In genomic region chr11:87240833-87241215, GRCm38 (mm10) we compare ENCODE assay signal across 19 mouse cellular contexts.
DNase-seq lines count a peak whose midpoint lies in the region; ATAC-seq and TF ChIP-seq lines count a peak whose summit lies in the region.
"Had no signal": no experiment of that assay in that cellular context is flagged by ENCODE, and none has a peak within 500 bp of the region (broad histone marks: within the 10 kb centered on the region; RNA-seq: fewer than 3 reads in every experiment).

No protein-coding gene starts in this region.

- no peak for TF ChIP-seq POLR2A in heart, adult 2 months (IDR thresholded peaks at IDR 0.05; ENCODE audit: insufficient read depth, low read depth, low read length)

- peaks cover 5% of the 10 kb centered on the region; the same call in 1 of the 2 replicates for H3K36me3 ChIP-seq in heart, postnatal 0 days (replicated peaks; ENCODE audit: control insufficient read depth, insufficient read depth, low read length)
- no peaks in the 10 kb centered on the region; the same call in 1 of the 2 replicates for H3K36me3 ChIP-seq in heart, adult 2 months (ENCODE audit: control insufficient read depth, insufficient read depth, low read length)
- H3K36me3 ChIP-seq in megakaryocyte, embryonic 14.5 days (replicated peaks; ENCODE audit: low read length) = peaks cover 51% of the 10 kb centered on the region

- H3K9ac ChIP-seq in heart, postnatal 0 days (replicated peaks; ENCODE audit: low read depth, low read length) = no peak overlapping the region
- no peak overlapping the region for H3K9ac ChIP-seq in heart, adult 2 months (ENCODE audit: low read depth, low read length)

- H3K4me1 ChIP-seq in heart, postnatal 0 days (ENCODE audit: control insufficient read depth, insufficient read depth) = peaks cover 35% of the 10 kb centered on the region
- H3K4me1 ChIP-seq in heart, adult 2 months (ENCODE audit: control insufficient read depth, insufficient read depth, low read length) = no peaks in the 10 kb centered on the region
- H3K4me1 ChIP-seq in megakaryocyte, embryonic 14.5 days = peaks cover 25% of the 10 kb centered on the region

- intact Hi-C loops in heart, adult 2 months (cut with DNase I) = no loop called here

- H3K79me2 ChIP-seq in heart, adult 2 months (replicated peaks; ENCODE audit: control insufficient read depth, insufficient read depth, low read length) = no peaks in the 10 kb centered on the region

- H3K4me3 ChIP-seq in heart, postnatal 0 days (ENCODE audit: low read depth, low read length) = no peak overlapping the region
- H3K4me3 ChIP-seq in heart, adult 2 months = no peak overlapping the region
- H3K4me3 ChIP-seq in megakaryocyte, embryonic 14.5 days (replicated peaks) = peak overlapping the region; percentile 42
- H3K4me3 ChIP-seq: embryonic facial prominence, embryonic 10.5 days had no signal

- peak; percentile 58 for ATAC-seq in heart, postnatal 0 days (ENCODE audit: insufficient read depth, low read depth)
- ATAC-seq in megakaryocyte, adult 5-6 weeks (ENCODE audit: poor library complexity, severe bottlenecking) = no peak
- ATAC-seq in CD4-positive, CD25-positive, alpha-beta regulatory T cell, adult 4 months = no peak
- ATAC-seq: hindbrain, embryonic 16.5 days; intestine, embryonic 16.5 days; lung, postnatal 0 days; midbrain, embryonic 16.5 days had no signal

- 50% methylated on average over 4 of the region's 4 CpGs for WGBS in heart, postnatal 0 days
- 63% methylated on average over 4 of the region's 4 CpGs for WGBS in heart, adult 2 months

- H3K27ac ChIP-seq in heart, postnatal 0 days (ENCODE audit: low read depth) = peak overlapping the region; percentile 68
- no peak overlapping the region for H3K27ac ChIP-seq in heart, adult 2 months
- H3K27ac ChIP-seq: embryonic facial prominence, embryonic 10.5 days had no signal

- no peak for TF ChIP-seq CTCF in heart, postnatal 0 days (IDR thresholded peaks at IDR 0.05; ENCODE audit: low read depth)
- no peak for TF ChIP-seq CTCF in heart, adult 2 months (IDR thresholded peaks at IDR 0.05)

- DNase-seq in frontal cortex, adult 2 months (ENCODE audit: extremely low spot score in 1 of 2, low spot score in 1 of 2) = peak; percentile 36 to 46
- DNase-seq in frontal cortex, postnatal 36 days (ENCODE audit: low spot score in 2 of 2) = no peak
- DNase-seq in heart, postnatal 0 days (ENCODE audit: low spot score) = no peak
- DNase-seq in heart, adult 2 months = no peak
- peak; percentile 84 for DNase-seq in layer of hippocampus, adult 9-11 months
- DNase-seq: adrenal gland, postnatal 36 days; cerebellum, adult 18-20 months; left cerebral cortex, postnatal 4 days; liver; right cerebral cortex, postnatal 25 days had no signal

- no peaks in the 10 kb centered on the region for H3K9me3 ChIP-seq in heart, postnatal 0 days (replicated peaks; ENCODE audit: control insufficient read depth, low read length)
- H3K9me3 ChIP-seq in megakaryocyte, embryonic 14.5 days = no peaks in the 10 kb centered on the region
- H3K9me3 ChIP-seq: embryonic facial prominence, embryonic 10.5 days had no signal

- H3K4me2 ChIP-seq in heart, postnatal 0 days (ENCODE audit: low read depth, low read length) = no peak overlapping the region

- no peak for TF ChIP-seq EP300 in heart, postnatal 0 days (IDR thresholded peaks at IDR 0.05; ENCODE audit: low read depth)
- TF ChIP-seq EP300 in heart, adult 2 months (IDR thresholded peaks at IDR 0.05; ENCODE audit: insufficient read depth, low read depth, low read length) = no peak

- no peaks in the 10 kb centered on the region for H3K27me3 ChIP-seq in heart, postnatal 0 days (ENCODE audit: control insufficient read depth, insufficient read depth, low read length)
- H3K27me3 ChIP-seq in heart, adult 2 months (ENCODE audit: control insufficient read depth, insufficient read depth, low read length) = no peaks in the 10 kb centered on the region
- H3K27me3 ChIP-seq in megakaryocyte, embryonic 14.5 days (replicated peaks) = no peaks in the 10 kb centered on the region
- H3K27me3 ChIP-seq: CH12.LX had no signal

Comparison
In these comparisons a context has a peak if more than half of its experiments do, and no peak if none do; other contexts are left out.
1. DNase-seq: peak in frontal cortex, adult 2 months (2 of 2) and layer of hippocampus, adult 9-11 months (single experiment); none in frontal cortex, postnatal 36 days (0 of 2), heart, postnatal 0 days (single experiment) and heart, adult 2 months (0 of 2).